Mouse (Mus musculus): Measurements from ENCODE around the gene Tfpi2. TPM values are rescaled to one million over a fixed set of nuclear protein-coding genes. Genes with fewer than 3 reads are reported as not detected.

Tfpi2 gene
- 6.7 and 7.0 TPM in 2 replicates for polyA plus RNA-seq (2015; fragmentation: Nextera tagmentation; extraction: Ambion mirVana)

GRCm38 (mm10) chr6:3988750-3989149 lies at the start of gene Tfpi2:
TSS of gene Tfpi2 (minus strand) at chr6:3988919.

GRCm38 (mm10) chr6:4003890-4004306 lies 15.2 kb upstream of the Tfpi2 start, which contains the start of gene Gng11:
TSS of gene Gng11 (plus strand) at chr6:4003904.

GRCm38 (mm10) chr6:3993492-3993891 lies 4.8 kb upstream of the Tfpi2 start, which contains the start of gene Gngt1:
TSS of gene Gngt1 (plus strand) at chr6:3993792.

Other genes starting within 250 kb of the Tfpi2 start
- gene Calcr, start 224.2 kb downstream of the Tfpi2 start, polyA plus RNA-seq (2015; fragmentation: Nextera tagmentation; extraction: Ambion mirVana) = 0.06 TPM in 1 of 2 replicates, not detected in the other
- gene Gngt1, start 4.9 kb upstream of the Tfpi2 start, polyA plus RNA-seq (2015; fragmentation: Nextera tagmentation; extraction: Ambion mirVana) = not detected in 2 replicates
- 119 and 188 TPM in 2 replicates for gene Gng11, start 15.0 kb upstream of the Tfpi2 start, polyA plus RNA-seq (2015; fragmentation: Nextera tagmentation; extraction: Ambion mirVana)
- 153 and 174 TPM in 2 replicates for gene Bet1, start 98.1 kb upstream of the Tfpi2 start, polyA plus RNA-seq (2015; fragmentation: Nextera tagmentation; extraction: Ambion mirVana)